Mouse (Mus musculus) ES-CJ7 (cell line): ENCODE data around the gene Pxmp2.

Source experiments
- DNase-seq: peaks from one replicate; pipeline ENCODE4 v3.0.0; 2011; ENCODE audit warnings: low read depth, low spot score

The Pxmp2 gene

DNA sequence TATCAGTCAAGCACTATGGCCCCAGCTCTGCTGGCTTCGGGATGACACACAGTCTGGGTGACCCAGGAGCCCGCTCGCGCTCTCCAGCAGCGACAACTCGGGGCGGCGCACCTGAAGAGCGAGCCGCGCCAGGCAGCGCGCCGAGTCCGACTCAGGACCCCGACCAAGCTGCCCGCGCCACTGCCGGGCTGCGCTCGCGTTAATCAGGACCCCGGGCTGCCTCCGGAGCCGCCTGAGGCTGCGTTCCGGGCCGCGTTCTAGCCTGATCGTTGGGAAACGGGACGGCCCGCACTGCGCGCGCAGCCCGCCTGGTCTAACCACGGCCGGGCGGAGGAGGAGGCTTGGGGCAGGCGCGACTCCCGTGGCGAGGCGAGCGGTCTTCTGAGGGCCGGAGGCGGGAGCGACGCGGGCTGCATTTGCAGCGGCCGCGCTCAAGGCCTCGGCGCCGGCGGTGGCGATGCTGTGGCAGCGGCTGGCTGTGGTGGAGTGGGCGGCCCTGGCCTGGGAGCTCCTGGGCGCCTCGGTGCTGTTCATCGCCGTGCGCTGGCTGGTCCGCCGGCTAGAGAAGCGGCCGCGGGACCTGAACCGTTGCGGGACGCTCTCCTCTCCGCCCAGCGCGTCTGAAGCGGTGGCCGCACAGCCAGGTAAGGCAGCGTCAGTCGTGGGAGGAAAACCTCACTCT lies 55.1 kb downstream of the Pxmp2 start, which contains the start of gene Ankle2:
Gene Ankle2, plus strand, starts transcription at position 225 of the 682 bp plus-strand sequence.
- peak; percentile 94 for DNase-seq

DNA sequence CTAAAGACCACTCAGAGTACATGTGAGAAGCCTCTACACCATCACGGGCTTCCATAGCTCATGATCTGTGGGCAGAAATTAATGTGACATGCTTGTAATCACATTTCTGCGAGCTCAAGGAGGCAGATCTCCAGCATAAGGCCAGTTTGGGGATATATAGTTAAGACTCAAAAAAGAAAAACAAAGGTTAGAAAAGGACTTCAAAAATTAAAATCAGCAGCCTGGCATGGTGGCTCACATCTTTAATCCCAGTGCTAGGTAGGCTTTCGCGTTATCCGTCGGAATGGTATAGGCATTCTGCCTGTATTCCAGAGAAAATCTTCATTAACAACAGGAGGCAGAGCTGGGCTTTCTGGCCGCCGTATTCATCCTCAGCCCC lies 55.6 kb downstream of the Pxmp2 start:
- no peak for DNase-seq

DNA sequence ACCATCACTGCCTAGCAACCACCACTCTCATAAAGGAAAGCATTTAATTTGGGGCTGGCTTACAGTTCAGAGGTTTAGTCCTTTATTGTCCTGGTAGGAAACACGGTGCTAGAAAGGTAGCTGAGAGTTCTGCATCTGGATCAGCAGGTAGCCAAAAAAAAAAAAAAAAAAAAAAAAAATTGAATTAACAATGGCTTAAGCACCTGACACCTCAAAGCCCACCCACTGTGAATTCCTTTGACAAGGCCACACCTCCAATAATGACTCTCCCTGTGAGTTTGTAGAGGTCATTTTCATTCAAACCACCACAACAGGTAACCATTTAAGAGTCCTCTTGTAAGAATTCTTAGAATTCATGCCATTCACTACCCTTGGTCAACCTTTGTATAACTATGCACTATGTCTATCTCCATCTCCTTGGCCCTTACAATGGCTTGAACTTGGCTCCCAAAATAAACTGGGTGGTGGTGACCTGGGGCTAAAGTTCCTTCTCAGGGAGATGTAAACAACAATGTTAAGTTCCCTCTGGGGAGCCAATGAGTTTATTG lies 58.6 kb downstream of the Pxmp2 start:
- peak; percentile 96 for DNase-seq

DNA sequence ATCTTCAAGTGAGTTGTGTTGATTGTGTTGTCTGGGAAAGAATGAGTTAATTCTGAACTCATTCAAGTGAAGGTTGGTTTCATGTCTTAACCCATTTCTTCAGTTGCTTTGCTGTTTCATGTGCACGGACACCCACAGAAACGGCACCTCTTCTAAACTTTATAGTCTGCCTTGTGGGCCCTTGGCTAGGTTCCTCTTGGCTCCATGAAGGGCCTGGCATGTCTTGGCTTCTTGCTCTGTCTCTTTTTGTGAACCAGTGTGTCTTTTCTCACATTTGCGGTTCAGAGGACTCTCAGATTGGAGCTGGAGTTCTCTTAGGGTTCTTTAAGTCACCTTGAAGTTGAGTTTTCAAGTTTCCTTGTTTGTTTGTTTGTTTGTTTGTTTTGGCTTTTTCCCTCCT lies 60.9 kb downstream of the Pxmp2 start:
- no peak for DNase-seq
